Comparison of ENCODE assay signal across 1 mouse cellular context in the genomic region with DNA sequence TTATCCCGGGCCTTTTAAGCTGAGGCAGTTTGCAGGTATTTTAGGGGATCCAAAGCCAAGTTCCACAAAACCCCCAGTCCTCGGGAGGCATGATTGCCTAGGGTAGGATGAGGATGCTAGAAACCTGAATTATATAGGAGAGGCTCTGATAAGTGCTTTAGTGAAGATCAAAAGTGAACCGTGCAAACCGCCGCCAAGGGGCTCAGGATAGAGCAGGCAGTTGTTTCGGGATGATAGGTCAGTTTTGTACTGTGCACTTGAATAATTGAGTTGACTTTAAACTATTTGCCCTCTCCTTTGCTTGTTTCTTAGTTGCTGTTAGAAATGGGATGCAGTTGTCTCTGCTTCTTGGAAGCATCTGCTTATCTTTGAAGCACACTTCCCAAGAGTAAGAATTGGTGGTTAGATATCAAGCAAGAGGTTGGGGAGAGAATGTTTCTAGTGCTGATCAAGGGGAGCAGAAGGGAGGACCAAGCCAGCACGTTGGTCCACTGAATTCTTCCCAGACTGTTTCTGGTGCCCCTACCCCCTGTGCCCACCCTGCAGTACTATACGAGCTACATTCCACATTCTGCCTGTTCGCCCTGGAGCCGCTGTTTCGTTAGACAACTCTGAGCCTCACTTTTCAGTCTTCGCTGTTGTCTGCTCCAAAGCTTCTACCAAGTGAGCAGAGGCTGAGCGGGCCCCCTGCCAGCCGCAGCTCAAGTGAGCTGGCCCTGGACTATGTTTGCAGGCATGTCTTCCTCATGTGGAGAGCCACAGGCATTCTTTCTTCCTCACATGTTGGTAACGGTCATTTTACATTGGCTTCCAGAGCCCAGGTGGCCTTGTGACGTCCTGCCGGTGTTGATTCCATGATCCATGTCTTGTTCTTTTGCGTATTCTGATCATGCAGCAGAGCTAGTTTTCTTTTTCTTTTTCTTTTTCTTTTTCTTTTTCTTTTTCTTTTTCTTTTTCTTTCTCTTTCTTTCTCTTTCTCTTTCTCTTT.
TF ChIP-seq lines count a peak whose summit lies in the region.

No protein-coding gene starts in this region.

TF ChIP-seq in MEL, 35 proteins besides CTCF, POLR2A, EP300 and RAD21 (continued from another document):
- TF ChIP-seq SIN3A (IDR thresholded peaks at IDR 0.05; ENCODE audit: low read length) (peak; percentile 84), MAFK (IDR thresholded peaks at IDR 0.05; ENCODE audit: borderline replicate concordance, low read depth, low read length) (no peak), USF2 (IDR thresholded peaks at IDR 0.05; ENCODE audit: borderline replicate concordance in 1 of 2, insufficient read depth in 1 of 2, low read depth in 1 of 2, low read length in 2 of 2) (no peak), CHD2 (IDR thresholded peaks at IDR 0.05; ENCODE audit: low read length) (no peak; the same call in 1 of the 2 replicates), ETS1 (IDR thresholded peaks at IDR 0.05; ENCODE audit: low read depth, low read length) (peak; percentile 86)
